Mouse (Mus musculus) embryonic facial prominence, embryonic 14.5 days (tissue): Measurements from ENCODE around the gene Chd8. TPM values are rescaled to one million over a fixed set of nuclear protein-coding genes. Genes with fewer than 3 reads are reported as not detected.

Experiments used
- ATAC-seq: fragments of 200-750 bp; cut with Nextera tagmentation; 2 replicates; pipeline ENCODE4 v1.8.0; 2017; ENCODE audit warnings: low read depth, moderate number of reproducible peaks, moderate TSS enrichment
- DNase-seq: peaks from one replicate; pipeline ENCODE4 v3.0.0-alpha.2; 2015; ENCODE audit warnings: low spot score
- H3K27ac ChIP-seq: fragments of 300-500 bp; sonication (generic); replicated peaks from 2 replicates; pipeline ENCODE4 v1.5.1; 2014; ENCODE audit warnings: low read depth, mild to moderate bottlenecking, low read length, moderate library complexity
- H3K27me3 ChIP-seq: fragments of 300-500 bp; sonication (generic); replicated peaks from 2 replicates; pipeline ENCODE4 v1.6.1; 2014; ENCODE audit warnings: low read length; ENCODE audit not compliant: control insufficient read depth, insufficient read depth
- H3K36me3 ChIP-seq: fragments of 300-500 bp; sonication (generic); 2 replicates; pipeline ENCODE4 v1.6.1; 2014; ENCODE audit warnings: low read length, mixed read lengths; ENCODE audit not compliant: control insufficient read depth, insufficient read depth
- H3K4me1 ChIP-seq: fragments of 300-500 bp; sonication (generic); 2 replicates; pipeline ENCODE4 v1.6.1; 2014; ENCODE audit warnings: antibody characterized with exemption, low read length; ENCODE audit not compliant: control insufficient read depth, insufficient read depth
- H3K4me2 ChIP-seq: fragments of 300-500 bp; sonication (generic); 2 replicates; pipeline ENCODE4 v1.6.1; 2014; ENCODE audit warnings: low read depth, mild to moderate bottlenecking, low read length, moderate library complexity, mixed read lengths
- H3K4me3 ChIP-seq: fragments of 300-500 bp; sonication (generic); 2 replicates; pipeline ENCODE4 v1.5.1; 2014; ENCODE audit warnings: low read depth, mild to moderate bottlenecking, low read length
- H3K9ac ChIP-seq: fragments of 300-500 bp; sonication (generic); 2 replicates; pipeline ENCODE4 v1.6.1; 2014; ENCODE audit warnings: low read depth, mild to moderate bottlenecking, low read length, moderate library complexity, mixed read lengths
- H3K9me3 ChIP-seq: fragments of 300-500 bp; sonication (generic); 2 replicates; pipeline ENCODE4 v1.6.1; 2016; ENCODE audit warnings: low read length; ENCODE audit not compliant: control insufficient read depth
- WGBS: fragments of 180-500 bp; shearing (Covaris S2); extraction: QIAGEN DNeasy Blood & Tissue Kit; methylation state at CpG from one replicate; pipeline ENCODE4 v1.1.7; 2014; 5-methylcytosine and 5-hydroxymethylcytosine counted together
- polyA plus RNA-seq: library from polyadenylated mRNA; unstranded; fragments of >200 nt; fragmentation: Nextera tagmentation; extraction: Ambion mirVana; gene quantifications from 2 replicates; pipeline ENCODE4 v1.2.1, GENCODE M21; 2014

The Chd8 gene
- polyA plus RNA-seq, 1 experiment from 2014 or later: 35.5 TPM

- Histone ChIP-seq H3K27me3 (no peaks in the 10 kb centered on the region), H3K9me3 (no peaks in the 10 kb centered on the region), H3K4me2 (no peak overlapping the region), H3K27ac (no peak overlapping the region), H3K9ac (no peak overlapping the region), H3K4me1 (no peaks in the 10 kb centered on the region), H3K36me3 (no peaks in the 10 kb centered on the region), H3K4me3 (no peak overlapping the region)
- ATAC-seq (no peak), DNase-seq (no peak)
- WGBS: 48% methylated on average over 4 of the region's 4 CpGs
Observed at GRCm38 (mm10) chr14:52149888-52150287, 107.7 kb downstream of the Chd8 start.

Other genes starting within 250 kb of the Chd8 start
- gene Tmem253, start 242.1 kb downstream of the Chd8 start, polyA plus RNA-seq: 0.64 and 0.82 TPM in 2 replicates
- gene Zfp219, start 237.0 kb downstream of the Chd8 start, polyA plus RNA-seq: 21.4 and 25.2 TPM in 2 replicates
- gene Olfr221, start 215.3 kb downstream of the Chd8 start, polyA plus RNA-seq: not detected in 2 replicates
- gene Hnrnpc, start 153.8 kb downstream of the Chd8 start, polyA plus RNA-seq: 498 and 515 TPM in 2 replicates
- 46.7 and 47.0 TPM in 2 replicates for gene Rpgrip1, start 147.1 kb downstream of the Chd8 start, polyA plus RNA-seq
- 48.7 and 60.0 TPM in 2 replicates for gene Supt16, start 60.4 kb downstream of the Chd8 start, polyA plus RNA-seq
- 36.9 and 38.5 TPM in 2 replicates for gene Tox4, start 21.4 kb upstream of the Chd8 start, polyA plus RNA-seq
- gene Rab2b, start 21.8 kb upstream of the Chd8 start, polyA plus RNA-seq: 17.3 and 19.9 TPM in 2 replicates
- gene Mettl3, start 47.3 kb upstream of the Chd8 start, polyA plus RNA-seq: 27.0 and 36.8 TPM in 2 replicates
- gene Sall2, start 71.0 kb upstream of the Chd8 start, polyA plus RNA-seq: 18.1 and 19.4 TPM in 2 replicates
- gene Olfr1513, start 98.6 kb upstream of the Chd8 start, polyA plus RNA-seq: 0.14 and 0.18 TPM in 2 replicates
- 0.10 TPM in 1 of 2 replicates, not detected in the other for gene Olfr1512, start 121.4 kb upstream of the Chd8 start, polyA plus RNA-seq
- not detected in 2 replicates for gene Olfr1511, start 139.6 kb upstream of the Chd8 start, polyA plus RNA-seq
- gene Olfr1510, start 156.6 kb upstream of the Chd8 start, polyA plus RNA-seq: not detected in 2 replicates
- gene Olfr1509, start 185.2 kb upstream of the Chd8 start, polyA plus RNA-seq: not detected in 2 replicates
- not detected in 2 replicates for gene Olfr1508, start 209.7 kb upstream of the Chd8 start, polyA plus RNA-seq
- 0.25 TPM in 1 of 2 replicates, not detected in the other for gene Olfr1507, start 238.0 kb upstream of the Chd8 start, polyA plus RNA-seq